Mouse (Mus musculus): Measurements from ENCODE around the gene Ugt1a8.
"Not testable (repeated sequence)": the region's sequence is repeated elsewhere in the genome, so short reads cannot be mapped to it uniquely, and the experiment has no call there.

Gene Ugt1a8

GRCm38 (mm10) chr1:88109604-88110003 lies 22.0 kb downstream of the Ugt1a8 start:
- DNase-seq, result not testable (repeated sequence)

GRCm38 (mm10) chr1:88112769-88113168 lies 25.2 kb downstream of the Ugt1a8 start:
- DNase-seq, result peak in 1 of 2 experiments; percentile 59

- DNase-seq, result not testable (repeated sequence)
Observed at GRCm38 (mm10) chr1:88120550-88120949, 32.9 kb downstream of the Ugt1a8 start.

GRCm38 (mm10) chr1:88121521-88121920 lies 33.9 kb downstream of the Ugt1a8 start:
- DNase-seq, result peak; percentile 70 to 78

- DNase-seq, result peak in 1 of 2 experiments; percentile 44
Observed at GRCm38 (mm10) chr1:88125827-88126360, 38.3 kb downstream of the Ugt1a8 start.

- DNase-seq, result not testable (repeated sequence)
Observed at GRCm38 (mm10) chr1:88129091-88129490, 41.5 kb downstream of the Ugt1a8 start.

- DNase-seq, result not testable (repeated sequence)
Observed at GRCm38 (mm10) chr1:88130223-88130622, 42.6 kb downstream of the Ugt1a8 start.

- DNase-seq, result peak in 1 of 2 experiments; percentile 12
Observed at GRCm38 (mm10) chr1:88133908-88134456, 46.4 kb downstream of the Ugt1a8 start.

- DNase-seq, result peak; percentile 26 to 50
Observed at GRCm38 (mm10) chr1:88134457-88135011, 46.9 kb downstream of the Ugt1a8 start, which contains the start of gene Ugt1a6a. Gene Ugt1a6a (plus strand): TSS chr1:88134809.

- DNase-seq, result not testable (repeated sequence)
Observed at GRCm38 (mm10) chr1:88135229-88135904, 47.8 kb downstream of the Ugt1a8 start.

GRCm38 (mm10) chr1:88136646-88137045 lies 49.0 kb downstream of the Ugt1a8 start:
- DNase-seq, result no peak

- DNase-seq, result no peak
Observed at GRCm38 (mm10) chr1:88137264-88137663, 49.7 kb downstream of the Ugt1a8 start.

GRCm38 (mm10) chr1:88138145-88138544 lies 50.5 kb downstream of the Ugt1a8 start:
- no peak for DNase-seq

GRCm38 (mm10) chr1:88140492-88140891 lies 52.9 kb downstream of the Ugt1a8 start:
- DNase-seq, result peak; percentile 75 to 82

- DNase-seq, result peak; percentile 67 to 86
Observed at GRCm38 (mm10) chr1:88143966-88144675, 56.5 kb downstream of the Ugt1a8 start.

- DNase-seq, result peak; percentile 35 to 65
Observed at GRCm38 (mm10) chr1:88145278-88145677, 57.7 kb downstream of the Ugt1a8 start.

GRCm38 (mm10) chr1:88150133-88150532 lies 62.5 kb downstream of the Ugt1a8 start:
- DNase-seq, result peak; percentile 16 to 33

- DNase-seq, result no peak
Observed at GRCm38 (mm10) chr1:88158430-88158829, 70.8 kb downstream of the Ugt1a8 start.

- no peak for DNase-seq
Observed at GRCm38 (mm10) chr1:88165711-88166110, 78.1 kb downstream of the Ugt1a8 start, which contains the start of gene Ugt1a5. Gene Ugt1a5 (plus strand): TSS chr1:88166012.

GRCm38 (mm10) chr1:88172190-88172589 lies 84.6 kb downstream of the Ugt1a8 start:
- not testable (repeated sequence) for DNase-seq

GRCm38 (mm10) chr1:88179657-88180056 lies 92.0 kb downstream of the Ugt1a8 start:
- peak in 1 of 2 experiments; percentile 40 for DNase-seq

GRCm38 (mm10) chr1:88186325-88186935 lies 98.8 kb downstream of the Ugt1a8 start:
- DNase-seq, result no peak
